Mouse (Mus musculus) lung, postnatal 4 days (tissue): Measurements from ENCODE around the gene Abraxas2.
A peak's percentile ranks its signal among the peaks of the same experiment; 100 is the strongest.

ENCODE experiments used
- DNase-seq, 2 experiments: peaks; one replicate each; pipeline ENCODE4 v3.0.0; 2021

Gene Abraxas2

GRCm38 (mm10) chr7:132856083-132856482 lies 2.9 kb upstream of the Abraxas2 start:
- DNase-seq, result no peak

DNA sequence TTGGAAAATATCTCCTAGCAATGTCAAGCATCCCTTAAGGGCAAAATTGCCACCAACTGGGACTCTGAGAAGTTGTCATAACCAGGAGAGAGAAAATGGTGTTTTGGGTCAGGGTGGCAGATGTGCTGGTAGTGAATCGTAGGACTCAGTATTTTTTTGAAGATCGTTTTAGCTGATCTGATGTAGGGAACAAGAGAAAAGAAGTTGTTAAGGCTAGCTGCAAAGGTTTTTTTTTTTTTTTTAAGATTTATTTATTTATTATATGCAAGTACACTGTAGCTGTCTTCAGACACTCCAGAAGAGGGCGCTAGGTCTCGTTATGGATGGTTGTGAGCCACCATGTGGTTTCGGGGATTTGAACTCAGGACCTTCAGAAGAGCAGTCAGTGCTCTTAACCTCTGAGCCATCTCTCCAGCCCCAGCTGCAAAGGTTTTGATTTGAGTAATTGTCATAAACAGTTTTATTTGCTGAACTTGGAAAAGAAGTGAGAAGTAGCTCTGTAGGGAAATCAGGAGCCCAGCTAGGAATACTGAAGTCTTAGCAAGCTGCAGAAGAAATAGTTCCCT lies 899 bp upstream of the Abraxas2 start:
- no peak for DNase-seq

DNA sequence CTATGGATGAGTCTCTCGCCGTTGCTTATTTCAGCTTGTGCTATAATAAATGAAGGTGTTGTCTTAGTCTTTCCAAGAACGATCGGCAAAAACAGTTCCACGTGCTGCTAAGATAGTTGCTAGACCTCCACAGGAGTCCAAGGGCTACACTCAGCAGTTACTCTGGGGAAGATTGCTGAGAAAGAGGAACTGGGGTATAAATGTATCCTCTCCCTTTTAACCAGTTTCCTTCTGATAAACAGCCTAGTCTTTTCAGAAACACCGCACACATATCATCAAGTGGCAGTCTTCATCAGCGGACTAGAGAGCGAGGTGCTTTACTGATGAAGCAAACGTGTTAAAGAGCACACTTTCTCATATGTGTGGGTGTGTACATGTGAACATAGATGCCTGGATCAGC lies 7.3 kb downstream of the Abraxas2 start:
- DNase-seq, result no peak

GRCm38 (mm10) chr7:132873043-132873442 lies 14.0 kb downstream of the Abraxas2 start:
- DNase-seq, result no peak

- no peak for DNase-seq
Measured at GRCm38 (mm10) chr7:132875391-132876086, 16.5 kb downstream of the Abraxas2 start.

GRCm38 (mm10) chr7:132880276-132880675 lies 21.3 kb downstream of the Abraxas2 start:
- no peak for DNase-seq

DNA sequence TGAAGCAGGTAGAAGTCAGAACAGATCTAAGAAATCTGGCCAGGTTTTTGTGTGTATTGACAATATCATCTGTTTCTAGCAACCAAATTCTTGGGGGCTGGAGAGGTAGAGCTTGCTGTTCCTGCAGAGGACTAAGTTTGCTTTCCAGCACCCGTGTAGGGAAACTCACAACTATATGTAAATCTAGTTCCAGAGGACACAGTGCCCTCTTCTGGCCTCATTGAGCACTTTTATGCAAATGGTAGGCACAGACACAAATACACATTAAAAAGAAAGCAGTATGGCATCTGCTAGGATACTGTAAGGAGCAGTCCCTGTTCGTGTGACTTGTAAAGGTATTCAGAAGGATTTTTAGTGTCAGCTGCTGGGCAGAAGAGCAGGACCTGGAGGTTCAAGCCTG lies 23.3 kb downstream of the Abraxas2 start:
- no peak for DNase-seq

- DNase-seq, result no peak
Measured at GRCm38 (mm10) chr7:132884031-132884430, 25.0 kb downstream of the Abraxas2 start.

- DNase-seq, result no peak
Measured at GRCm38 (mm10) chr7:132887019-132887804, 28.2 kb downstream of the Abraxas2 start.

DNA sequence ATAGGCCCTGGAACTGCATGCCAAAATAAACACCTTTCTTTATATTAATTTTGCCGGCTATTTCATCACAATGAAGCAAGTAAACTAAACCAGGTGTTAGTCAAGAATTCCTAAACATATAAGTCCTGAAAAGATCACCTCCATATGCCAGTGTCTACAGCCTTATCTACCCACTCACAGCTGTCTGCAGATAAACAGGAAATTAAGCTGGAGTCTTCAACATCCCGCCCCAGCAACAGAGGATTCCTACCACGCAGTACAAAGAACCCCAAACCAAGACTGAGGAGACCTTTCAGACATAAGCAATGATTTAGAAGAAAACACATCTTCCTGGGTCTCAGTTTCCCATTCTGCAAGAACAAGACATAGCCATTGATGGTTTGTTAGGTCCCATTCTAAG lies 29.0 kb downstream of the Abraxas2 start:
- no peak for DNase-seq

GRCm38 (mm10) chr7:132888518-132889249 lies 29.7 kb downstream of the Abraxas2 start:
- no peak for DNase-seq

- no peak for DNase-seq
Measured at GRCm38 (mm10) chr7:132889691-132890090, 30.7 kb downstream of the Abraxas2 start.

GRCm38 (mm10) chr7:132890201-132890600 lies 31.2 kb downstream of the Abraxas2 start:
- DNase-seq, result no peak

GRCm38 (mm10) chr7:132891561-132892310 lies 32.7 kb downstream of the Abraxas2 start:
- no peak for DNase-seq

DNA sequence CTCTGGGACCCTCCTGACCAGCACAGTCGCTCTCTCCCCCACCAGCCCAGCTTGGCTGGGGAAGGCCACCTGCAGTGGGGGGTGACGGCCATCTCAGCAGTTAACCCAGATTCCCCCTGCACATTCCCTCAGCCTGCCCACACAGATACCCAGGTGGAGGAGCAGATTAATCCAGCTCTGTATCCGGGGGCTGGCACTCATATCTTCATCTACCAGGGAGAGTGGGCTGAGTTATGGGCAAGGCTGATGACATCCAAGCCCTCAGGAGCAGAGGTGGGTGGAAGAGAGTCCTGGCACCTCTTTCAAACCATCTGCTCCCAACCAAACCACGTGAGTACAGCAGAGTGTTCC lies 33.3 kb downstream of the Abraxas2 start:
- no peak for DNase-seq

GRCm38 (mm10) chr7:132892806-132893205 lies 33.8 kb downstream of the Abraxas2 start:
- DNase-seq, result no peak

GRCm38 (mm10) chr7:132893336-132893735 lies 34.3 kb downstream of the Abraxas2 start:
- DNase-seq, result no peak

- peak; percentile 42 to 70 for DNase-seq
Measured at GRCm38 (mm10) chr7:132894841-132895555, 36.0 kb downstream of the Abraxas2 start.

GRCm38 (mm10) chr7:132896206-132896815 lies 37.3 kb downstream of the Abraxas2 start:
- no peak for DNase-seq

DNA sequence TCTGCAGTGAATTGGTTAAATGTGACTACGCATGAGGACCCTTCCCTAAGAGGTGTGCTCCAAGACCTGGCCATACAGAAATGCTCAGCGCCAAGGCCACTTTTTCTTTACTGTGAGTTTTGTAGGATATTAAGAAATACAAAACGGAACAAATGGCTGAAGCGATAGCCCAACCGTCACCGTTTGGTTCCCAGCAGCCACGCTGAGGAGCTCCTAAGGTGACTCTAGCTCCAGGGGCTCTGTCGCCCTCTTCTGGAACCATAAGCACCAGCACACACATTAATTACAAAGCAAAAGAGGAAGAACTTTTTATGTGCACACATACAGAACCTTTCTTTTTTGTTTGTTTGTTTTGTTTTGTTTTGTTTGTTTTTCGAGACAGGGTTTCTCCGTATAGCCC lies 38.2 kb downstream of the Abraxas2 start:
- DNase-seq, result no peak

DNA sequence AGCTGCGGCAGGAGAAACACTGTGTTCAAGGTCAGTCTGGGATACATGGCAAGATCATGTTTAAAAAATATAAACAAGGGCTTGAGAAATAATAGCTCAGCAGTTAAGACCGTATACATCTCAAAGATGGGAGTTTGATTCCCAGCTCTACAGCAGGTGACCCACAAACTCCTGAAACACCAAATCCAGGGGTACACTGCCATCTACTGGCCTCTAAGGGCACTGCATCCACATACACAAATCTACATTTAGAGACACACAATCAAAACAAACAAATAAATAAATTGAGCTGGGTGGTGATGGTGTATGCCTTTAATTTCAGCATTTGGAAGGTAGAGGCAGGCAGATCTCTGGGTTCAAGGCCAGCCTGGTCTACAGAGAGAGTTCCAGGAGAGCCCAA lies 39.2 kb downstream of the Abraxas2 start:
- peak in 1 of 2 experiments; percentile 23 for DNase-seq
